8 mouse cellular contexts compared by ENCODE assay signal in the genomic region with DNA sequence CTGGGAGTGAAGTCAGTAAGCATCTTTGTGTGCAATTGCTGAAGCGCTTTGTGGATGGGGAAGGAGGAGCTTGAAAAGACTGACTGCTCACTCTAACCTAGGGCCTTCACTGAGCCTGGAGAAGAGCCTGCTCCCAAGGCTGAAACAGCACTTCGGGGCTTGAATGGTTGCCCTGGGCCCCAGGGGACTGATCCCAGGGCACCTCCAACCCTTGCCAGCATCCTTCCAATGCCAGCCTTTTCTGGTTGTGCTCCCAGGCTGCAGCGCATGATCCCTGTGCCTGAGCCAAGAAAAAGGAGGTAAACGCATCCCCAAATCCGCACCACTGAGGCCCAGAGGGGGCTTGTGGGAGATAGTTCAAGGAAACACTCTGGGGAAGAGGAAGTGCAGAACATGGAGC.
A peak's percentile ranks its signal among the peaks of the same experiment; 100 is the strongest.
DNase-seq lines count a peak whose midpoint lies in the region; ATAC-seq and TF ChIP-seq lines count a peak whose summit lies in the region.

No protein-coding gene starts in this region.

- TF ChIP-seq POLR2A in brain, embryonic 14.5 days (IDR thresholded peaks at IDR 0.05; ENCODE audit: borderline replicate concordance, extremely low read depth, insufficient read depth, insufficient read length, poor library complexity, severe bottlenecking) = no peak

- TF ChIP-seq EP300 in liver, postnatal 0 days (IDR thresholded peaks at IDR 0.05; ENCODE audit: low read depth) = no peak

- no peak for TF ChIP-seq CTCF in brain, embryonic 14.5 days (IDR thresholded peaks at IDR 0.05; ENCODE audit: borderline replicate concordance, extremely low read depth, insufficient read depth, insufficient read length)
- no peak for TF ChIP-seq CTCF in liver, postnatal 0 days (IDR thresholded peaks at IDR 0.05; ENCODE audit: low read depth)

- DNase-seq in hindbrain, embryonic 10.5 days (ENCODE audit: low spot score) = no peak
- DNase-seq in hindbrain, embryonic 11.5 days (ENCODE audit: low spot score) = no peak
- DNase-seq in brain, embryonic 14.5 days (ENCODE audit: low read depth) = peak; percentile 26
- DNase-seq in frontal cortex, adult 2 months (ENCODE audit: extremely low spot score in 1 of 2, low spot score in 1 of 2) = peak; percentile 14 to 58
- peak; percentile 57 to 73 for DNase-seq in layer of hippocampus, postnatal 10 days (ENCODE audit: low spot score in 2 of 2)
- no peak for DNase-seq in MN1 (ENCODE audit: low spot score)
- DNase-seq in liver, postnatal 0 days = no peak

- no peak overlapping the region for H3K9ac ChIP-seq in hindbrain, embryonic 11.5 days (ENCODE audit: low read depth, low read length)
- H3K9ac ChIP-seq in liver, postnatal 0 days (replicated peaks) = no peak overlapping the region

- H3K4me1 ChIP-seq in hindbrain, embryonic 10.5 days (replicated peaks) = peaks cover 30% of the 10 kb centered on the region
- peaks cover 7% of the 10 kb centered on the region for H3K4me1 ChIP-seq in hindbrain, embryonic 11.5 days (replicated peaks; ENCODE audit: control insufficient read depth, insufficient read depth, low read length)
- H3K4me1 ChIP-seq in liver, postnatal 0 days (ENCODE audit: insufficient read depth) = no peaks in the 10 kb centered on the region

- no peaks in the 10 kb centered on the region for H3K36me3 ChIP-seq in hindbrain, embryonic 10.5 days
- H3K36me3 ChIP-seq in hindbrain, embryonic 11.5 days (ENCODE audit: control insufficient read depth, insufficient read depth, low read length) = no peaks in the 10 kb centered on the region
- H3K36me3 ChIP-seq in liver, postnatal 0 days (replicated peaks; ENCODE audit: insufficient read depth, low read length) = no peaks in the 10 kb centered on the region

- no peak overlapping the region for H3K4me3 ChIP-seq in hindbrain, embryonic 10.5 days
- H3K4me3 ChIP-seq in hindbrain, embryonic 11.5 days (ENCODE audit: low read depth, low read length) = no peak overlapping the region
- H3K4me3 ChIP-seq in liver, postnatal 0 days (ENCODE audit: low read depth, low read length) = no peak overlapping the region

- H3K4me2 ChIP-seq in hindbrain, embryonic 11.5 days (replicated peaks; ENCODE audit: low read depth, low read length) = no peak overlapping the region
- H3K4me2 ChIP-seq in liver, postnatal 0 days (ENCODE audit: low read depth, low read length) = no peak overlapping the region

- no peaks in the 10 kb centered on the region for H3K9me3 ChIP-seq in hindbrain, embryonic 10.5 days
- no peaks in the 10 kb centered on the region for H3K9me3 ChIP-seq in hindbrain, embryonic 11.5 days (ENCODE audit: control insufficient read depth, low read length)
- no peaks in the 10 kb centered on the region for H3K9me3 ChIP-seq in liver, postnatal 0 days (ENCODE audit: low read length)

- ATAC-seq in hindbrain, embryonic 11.5 days (ENCODE audit: low FRiP score) = no peak
- no peak for ATAC-seq in granulocyte monocyte progenitor cell, adult 5-6 weeks (replicated peaks; ENCODE audit: poor library complexity, severe bottlenecking)
- ATAC-seq in liver, postnatal 0 days = no peak

- WGBS in hindbrain, embryonic 10.5 days = 85% methylated on average over 5 of the region's 5 CpGs
- 74% methylated on average over 5 of the region's 5 CpGs for WGBS in hindbrain, embryonic 11.5 days
- WGBS in liver, postnatal 0 days (ENCODE audit: insufficient replicate concordance) = 75% methylated on average over 5 of the region's 5 CpGs

- H3K27me3 ChIP-seq in hindbrain, embryonic 10.5 days (ENCODE audit: insufficient read depth, poor library complexity, severe bottlenecking) = no peaks in the 10 kb centered on the region
- no peaks in the 10 kb centered on the region for H3K27me3 ChIP-seq in hindbrain, embryonic 11.5 days (ENCODE audit: control insufficient read depth, insufficient read depth, low read length)
- no peaks in the 10 kb centered on the region for H3K27me3 ChIP-seq in liver, postnatal 0 days (ENCODE audit: insufficient read depth, low read length)

- peak overlapping the region; percentile 53; the same call in 1 of the 2 replicates for H3K27ac ChIP-seq in hindbrain, embryonic 10.5 days
- H3K27ac ChIP-seq in hindbrain, embryonic 11.5 days (ENCODE audit: low read depth, low read length) = no peak overlapping the region
- no peak overlapping the region for H3K27ac ChIP-seq in liver, postnatal 0 days (ENCODE audit: low read depth)

Comparison
In these comparisons a context has a peak if more than half of its experiments do, and no peak if none do; other contexts are left out.
1. DNase-seq: peak in brain, embryonic 14.5 days (single experiment), frontal cortex, adult 2 months (2 of 2) and layer of hippocampus, postnatal 10 days (2 of 2); none in hindbrain, embryonic 10.5 days (single experiment), hindbrain, embryonic 11.5 days (single experiment), MN1 (single experiment) and liver, postnatal 0 days (single experiment).